Mouse (Mus musculus) CH12.LX (cell line): Measurements from ENCODE around the gene Cldnd2. TPM values are rescaled to one million over a fixed set of nuclear protein-coding genes. Genes with fewer than 3 reads are reported as not detected.

Experiments used
- DNase-seq: peaks from one replicate; pipeline ENCODE4 v3.0.0-alpha.2; 2013; ENCODE audit errors: extremely low read depth
- H3K27ac ChIP-seq: 2 replicates; pipeline ENCODE4 v1.5.1; 2012; ENCODE audit warnings: low read depth, mild to moderate bottlenecking, control low read depth, moderate library complexity; ENCODE audit not compliant: insufficient read depth
- H3K27me3 ChIP-seq: replicated peaks from 2 replicates; pipeline ENCODE3; 2012; ENCODE audit warnings: inconsistent platforms
- H3K36me3 ChIP-seq, 2 experiments: replicated peaks in 1 of 2; 2 replicates each; pipeline versions ENCODE3 to v1.6.1; 2012; ENCODE audit warnings: inconsistent platforms in 1 of 2, low read length in 1 of 2, mild to moderate bottlenecking in 1 of 2, mixed read lengths in 1 of 2, moderate library complexity in 1 of 2; ENCODE audit not compliant: control insufficient read depth in 1 of 2, insufficient read depth in 1 of 2
- H3K4me1 ChIP-seq, 2 experiments: 2 replicates each; pipeline ENCODE4 v1.6.1; 2012; ENCODE audit warnings: inconsistent platforms in 1 of 2, moderate library complexity in 1 of 2; ENCODE audit not compliant: insufficient read depth in 2 of 2, control insufficient read depth in 1 of 2
- H3K4me2 ChIP-seq: 2 replicates; pipeline ENCODE4 v1.6.1; 2012; ENCODE audit warnings: low read depth, mild to moderate bottlenecking, control low read depth; ENCODE audit not compliant: poor library complexity, insufficient read depth, severe bottlenecking
- H3K4me3 ChIP-seq, 3 experiments: fragments of 150-350 bp in 1 of 3; sonication (generic) in 1 of 3; replicated peaks in 1 of 3; 2 replicates each; pipeline versions ENCODE3 to v1.5.1; 2011 to 2012; ENCODE audit warnings: low read depth in 2 of 3, low read length in 2 of 3, mild to moderate bottlenecking in 2 of 3, moderate library complexity in 2 of 3, control low read depth in 1 of 3, improper control_type of control experiment in 1 of 3, inconsistent platforms in 1 of 3, mixed read lengths in 1 of 3; ENCODE audit not compliant: poor library complexity in 1 of 3
- H3K79me2 ChIP-seq: replicated peaks from 2 replicates; pipeline ENCODE4 v1.6.1; 2012; ENCODE audit warnings: mild to moderate bottlenecking, moderate library complexity; ENCODE audit not compliant: control insufficient read depth, poor library complexity, insufficient read depth, severe bottlenecking; ENCODE audit errors: extremely low read depth
- H3K9ac ChIP-seq: 2 replicates; pipeline ENCODE4 v1.6.1; 2012; ENCODE audit warnings: low read depth, mild to moderate bottlenecking, control low read depth, moderate library complexity; ENCODE audit not compliant: insufficient read depth
- H3K9me3 ChIP-seq: replicated peaks from 2 replicates; pipeline ENCODE3; 2012; ENCODE audit warnings: low read length, inconsistent platforms, mixed read lengths
- CHD1 ChIP-seq: IDR thresholded peaks from 2 replicates; pipeline ENCODE4 v1.6.1; 2012; ENCODE audit warnings: low read depth, low read length, improper control_type of control experiment, inconsistent platforms
- CHD2 ChIP-seq: IDR thresholded peaks from 2 replicates; pipeline ENCODE4 v1.6.1; 2011; ENCODE audit warnings: low read length, improper control_type of control experiment
- GABPA ChIP-seq: IDR thresholded peaks from 2 replicates; pipeline ENCODE4 v1.6.1; 2012; ENCODE audit warnings: low read depth, low read length, improper control_type of control experiment, inconsistent platforms; ENCODE audit not compliant: insufficient replicate concordance
- JUN ChIP-seq: IDR thresholded peaks from 2 replicates; pipeline ENCODE4 v1.6.1; 2011; ENCODE audit warnings: low read depth, mild to moderate bottlenecking, low read length, improper control_type of control experiment, moderate library complexity; ENCODE audit not compliant: insufficient read depth
- MAFK ChIP-seq: IDR thresholded peaks from 2 replicates; pipeline ENCODE4 v1.6.1; 2011; ENCODE audit warnings: low read length, improper control_type of control experiment; ENCODE audit not compliant: insufficient replicate concordance
- MAZ ChIP-seq: IDR thresholded peaks from 2 replicates; pipeline ENCODE4 v1.6.1; 2012; ENCODE audit warnings: low read depth, mild to moderate bottlenecking, inconsistent platforms, low read length, improper control_type of control experiment, moderate library complexity
- MEF2A ChIP-seq: IDR thresholded peaks from 2 replicates; pipeline ENCODE4 v1.6.1; 2014; ENCODE audit warnings: low read depth, mild to moderate bottlenecking, inconsistent platforms, low read length, improper control_type of control experiment, borderline replicate concordance
- MYC ChIP-seq: IDR thresholded peaks from 2 replicates; pipeline ENCODE4 v1.6.1; 2011; ENCODE audit warnings: low read depth, mild to moderate bottlenecking, improper control_type of control experiment, low read length
- NRF1 ChIP-seq: IDR thresholded peaks from 2 replicates; pipeline ENCODE4 v1.6.1; 2014; ENCODE audit warnings: low read depth, mild to moderate bottlenecking, inconsistent platforms, low read length, improper control_type of control experiment, moderate library complexity
- POLR2A ChIP-seq: IDR thresholded peaks from 2 replicates; pipeline ENCODE4 v1.6.1; 2011; ENCODE audit warnings: low read depth, mild to moderate bottlenecking, improper control_type of control experiment, low read length
- SMC3 ChIP-seq: IDR thresholded peaks from 2 replicates; pipeline ENCODE4 v1.6.1; 2011; ENCODE audit warnings: low read depth, low read length, improper control_type of control experiment
- ZKSCAN1 ChIP-seq: IDR thresholded peaks from 2 replicates; pipeline ENCODE4 v1.6.1; 2012; ENCODE audit warnings: low read depth, inconsistent platforms, low read length, improper control_type of control experiment, borderline replicate concordance
- ZMIZ1 ChIP-seq: IDR thresholded peaks from 2 replicates; pipeline ENCODE4 v1.6.1; 2012; ENCODE audit warnings: low read depth, mild to moderate bottlenecking, inconsistent platforms, low read length, improper control_type of control experiment
- ZNF384 ChIP-seq: IDR thresholded peaks from 2 replicates; pipeline ENCODE4 v1.6.1; 2012; ENCODE audit warnings: low read depth, low read length, improper control_type of control experiment, inconsistent platforms
- dilution Hi-C: fragments of 300-500 bp; cut with MboI; formaldehyde crosslinking; loops from 2 replicates; pipeline ENCODE4 v1.14.3; 2020; ENCODE audit warnings: low sequenced_read_pairs; ENCODE audit not compliant: extremely low pct_unique_long_range_greater_than_20kb, extremely low pct_ligation_motif_present
- in situ Hi-C: fragments of 300-500 bp; cut with MboI; formaldehyde crosslinking; loops from 3 replicates; pipeline ENCODE4 v1.14.3; 2019; ENCODE audit warnings: low sequenced_read_pairs, low pct_ligation_motif_present, low pct_unique_long_range_greater_than_20kb, mixed read lengths
- polyA plus RNA-seq: library from polyadenylated mRNA; unstranded; fragments of >175 nt; gene quantifications from 2 replicates; pipeline ENCODE4 v1.2.1, GENCODE M21; 2012; ENCODE audit warnings: low read depth; ENCODE audit not compliant: insufficient read length
- total RNA-seq, 2 experiments: library from RNA; depleted of rRNA; stranded (reverse); fragments of 300-350 nt in 1 of 2; fragments of >200 nt in 1 of 2; gene quantifications; 2 replicates each; pipeline ENCODE4 v1.2.3; 2012 to 2014

The Cldnd2 gene
- total and polyA plus RNA-seq, 3 experiments: not detected

- TF ChIP-seq CHD1 (no peak), POLR2A (no peak), NRF1 (no peak), JUN (no peak)
Observed at GRCm38 (mm10) chr7:43438611-43439010, 2.0 kb upstream of the Cldnd2 start (continued).

GRCm38 (mm10) chr7:43441071-43441470 lies 489 bp downstream of the Cldnd2 start:
- H3K27me3 ChIP-seq: no peaks in the 10 kb centered on the region
- peaks cover 11 to 38% of the 10 kb centered on the region in 2 experiments for H3K4me1 ChIP-seq
- no peak for TF ChIP-seq CHD2
- no peak for TF ChIP-seq GABPA
- TF ChIP-seq SMC3: no peak
- TF ChIP-seq MAFK: no peak
- no peak for TF ChIP-seq ZKSCAN1
- TF ChIP-seq MYC: no peak
- no peak for TF ChIP-seq MAZ
- no peak for TF ChIP-seq MEF2A
- no peak for TF ChIP-seq POLR2A
- H3K36me3 ChIP-seq: no peaks in the 10 kb centered on the region
- H3K79me2 ChIP-seq: no peaks in the 10 kb centered on the region
- no peak overlapping the region for H3K4me2 ChIP-seq
- no peak for DNase-seq
- no peak overlapping the region for H3K27ac ChIP-seq
- dilution Hi-C loops: no loop called here
- no peaks in the 10 kb centered on the region for H3K9me3 ChIP-seq
- no peak overlapping the region for H3K4me3 ChIP-seq
- H3K9ac ChIP-seq: no peak overlapping the region
- in situ Hi-C loops: no loop called here

- H3K4me1 ChIP-seq: peaks cover 21 to 54% of the 10 kb centered on the region in 2 experiments
- no peak overlapping the region for H3K4me2 ChIP-seq
- TF ChIP-seq NRF1 (no peak), ZMIZ1 (no peak), MEF2A (no peak), ZNF384 (no peak), JUN (no peak)
- H3K9ac ChIP-seq: no peak overlapping the region
- no peak overlapping the region for H3K27ac ChIP-seq
- no peaks in the 10 kb centered on the region for H3K27me3 ChIP-seq
- no peaks in the 10 kb centered on the region; the same call in 1 of the 2 replicates for H3K79me2 ChIP-seq
- no peak for DNase-seq
- no peak overlapping the region for H3K4me3 ChIP-seq
- in situ Hi-C loops (no loop called here), dilution Hi-C loops (no loop called here)
- no peaks in the 10 kb centered on the region for H3K9me3 ChIP-seq
- H3K36me3 ChIP-seq: peaks cover 0 to 7% of the 10 kb centered on the region in 2 experiments
Observed at GRCm38 (mm10) chr7:43442684-43443083, 2.1 kb downstream of the Cldnd2 start.
